Mouse (Mus musculus) retina, postnatal 1 day (tissue): ENCODE measurements at regions not wholly inside any gene's neighbourhood (a gene's known extent, or its start where the extent isn't known, plus 50 kb on each side); places are given as distances from the start of the nearest gene placed in this dataset.

ENCODE experiments used
- DNase-seq: peaks from one replicate; pipeline ENCODE4 v3.0.0-alpha.2; 2012

GRCm38 (mm10) chr9:68466671-68467070 lies 186.9 kb upstream of the Rora start:
- no peak for DNase-seq

DNA sequence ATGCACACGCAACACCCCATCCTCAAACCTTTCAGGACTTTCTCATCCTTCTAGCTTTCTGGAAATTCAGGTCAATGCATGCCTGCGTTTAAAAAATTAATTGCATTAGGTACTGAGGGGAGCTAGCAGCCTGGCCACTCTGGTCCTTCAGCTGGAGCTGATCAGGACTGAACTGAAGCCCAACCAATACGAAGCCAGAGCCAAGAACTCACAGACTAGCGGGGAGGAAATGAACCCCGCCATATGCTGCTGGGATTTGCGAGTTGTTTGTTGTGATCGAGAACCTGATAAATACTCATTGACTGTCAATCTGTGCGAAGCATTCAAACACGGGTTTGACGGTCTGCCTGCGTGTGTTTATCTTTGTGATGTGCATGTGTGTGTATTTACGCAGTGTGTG lies 177.2 kb upstream of the Rora start:
- peak; percentile 2 for DNase-seq

DNA sequence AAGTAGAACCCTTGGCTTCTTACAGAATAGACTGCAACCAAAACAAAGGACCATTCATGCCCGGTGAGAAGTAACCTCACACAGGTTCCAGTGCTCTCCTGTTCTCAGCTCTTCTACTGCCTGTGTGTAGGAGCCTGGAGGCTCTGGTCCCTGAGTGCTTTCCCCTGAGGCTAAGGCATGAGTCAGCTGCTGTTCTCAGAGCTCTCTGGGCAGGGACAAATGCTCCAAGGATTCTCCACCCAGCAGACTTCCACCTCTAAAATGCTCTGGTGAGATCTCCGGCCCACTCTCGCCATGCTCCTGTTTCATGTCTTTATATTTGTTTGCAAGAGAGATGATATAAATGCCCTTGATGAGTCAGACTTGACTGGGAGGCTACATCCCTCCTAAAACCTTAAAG lies 176.1 kb upstream of the Rora start:
- DNase-seq, result no peak

GRCm38 (mm10) chr9:68486646-68487045 lies 166.9 kb upstream of the Rora start:
- DNase-seq, result no peak

DNA sequence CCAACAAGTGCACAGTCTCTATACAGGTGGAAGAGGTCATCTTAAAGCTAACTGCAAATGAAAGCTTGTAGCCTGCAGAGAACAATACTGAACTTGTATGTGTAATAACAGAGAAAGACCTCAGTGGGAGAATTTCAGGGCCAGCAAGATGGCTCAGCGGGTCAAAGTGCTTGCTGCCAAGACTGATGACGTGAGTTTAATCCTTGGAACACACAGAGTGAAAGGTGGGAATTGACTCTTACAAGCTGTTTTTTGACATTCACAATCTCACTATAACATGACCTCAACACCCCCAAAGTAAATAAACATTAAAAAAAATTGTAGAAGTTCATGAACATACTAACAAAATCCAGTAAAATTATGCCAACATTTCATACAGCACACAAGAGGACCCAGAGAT lies 162.4 kb upstream of the Rora start:
- DNase-seq, result no peak

- no peak for DNase-seq
These were observed 132.4 kb upstream of the Rora start for GRCm38 (mm10) chr9:68521218-68521617.

DNA sequence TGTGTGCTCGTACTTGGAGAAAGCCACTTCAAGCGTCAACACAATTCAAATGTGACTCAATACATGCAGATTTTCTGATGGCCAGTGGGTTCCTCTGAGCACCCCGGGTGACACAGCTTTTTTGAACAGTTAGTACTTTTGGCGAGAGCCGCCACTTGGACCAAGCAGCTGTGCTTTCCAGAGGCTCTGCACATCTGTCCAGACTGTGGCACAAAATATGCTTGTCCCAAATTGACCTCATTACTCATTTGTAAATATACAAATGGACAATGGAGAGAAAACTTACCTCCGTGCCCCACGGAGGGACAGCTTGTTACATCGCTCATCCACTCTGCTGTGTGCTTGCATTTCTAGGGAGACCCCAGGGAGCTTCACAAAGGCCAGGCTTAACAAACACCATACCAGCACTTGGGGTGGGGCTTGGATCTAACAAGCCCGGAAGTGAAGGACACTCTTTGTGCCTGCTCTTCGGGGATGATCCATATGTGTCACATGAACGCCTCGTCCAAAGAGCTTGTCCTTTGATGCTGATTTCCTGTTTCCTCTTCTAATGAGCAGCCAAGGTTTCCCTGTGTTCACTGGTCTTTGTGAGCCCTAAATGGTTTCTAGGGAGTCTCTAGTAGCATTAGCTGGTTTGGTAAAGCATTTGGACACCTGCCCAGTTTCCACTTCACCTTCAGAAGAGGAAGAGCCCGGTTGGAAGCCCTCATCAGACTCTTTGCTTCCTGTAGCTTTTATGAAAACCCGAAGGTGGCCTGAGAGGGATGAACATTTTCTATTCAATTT lies 91.6 kb upstream of the Rora start:
- DNase-seq, result peak; percentile 23

DNA sequence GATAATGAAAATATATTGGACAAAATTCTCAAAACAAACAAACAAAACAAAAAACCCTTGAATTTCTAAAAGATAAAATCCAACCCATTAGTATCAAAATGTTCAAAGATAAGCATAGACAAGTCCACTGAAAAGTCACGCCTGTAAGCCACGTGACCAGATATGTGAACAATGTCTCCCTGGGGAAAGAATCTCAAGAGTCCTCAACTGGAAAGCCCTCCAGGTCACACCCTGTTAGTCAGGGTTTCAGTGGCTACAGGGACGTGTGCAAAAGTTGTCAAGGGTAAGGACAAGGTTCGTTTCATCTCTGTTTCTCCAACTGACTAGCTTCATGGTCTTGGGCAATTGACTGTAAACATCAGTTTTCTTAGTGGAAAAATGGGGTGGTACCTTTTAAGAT lies 90.4 kb upstream of the Rora start:
- no peak for DNase-seq

GRCm38 (mm10) chr9:68585751-68586150 lies 67.8 kb upstream of the Rora start:
- DNase-seq, result no peak

DNA sequence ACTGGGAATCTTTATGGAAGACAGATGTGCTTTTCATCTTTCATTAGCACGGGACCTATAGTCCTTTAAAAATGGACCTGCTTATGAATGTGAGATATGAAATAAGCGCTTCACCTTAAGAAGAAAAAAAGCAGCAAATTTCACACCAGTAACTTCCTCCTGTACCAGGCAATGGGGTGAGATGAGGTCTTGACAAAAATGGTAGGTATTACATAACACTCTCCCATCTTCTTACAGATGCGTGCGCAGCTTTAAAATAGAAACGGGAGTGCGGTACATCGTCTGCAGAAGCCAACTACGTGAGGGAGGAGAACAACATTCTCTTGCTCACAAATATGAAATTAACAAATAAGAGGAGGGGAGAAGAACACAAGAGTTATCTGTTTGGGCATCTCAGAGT lies 62.6 kb upstream of the Rora start:
- DNase-seq, result no peak

DNA sequence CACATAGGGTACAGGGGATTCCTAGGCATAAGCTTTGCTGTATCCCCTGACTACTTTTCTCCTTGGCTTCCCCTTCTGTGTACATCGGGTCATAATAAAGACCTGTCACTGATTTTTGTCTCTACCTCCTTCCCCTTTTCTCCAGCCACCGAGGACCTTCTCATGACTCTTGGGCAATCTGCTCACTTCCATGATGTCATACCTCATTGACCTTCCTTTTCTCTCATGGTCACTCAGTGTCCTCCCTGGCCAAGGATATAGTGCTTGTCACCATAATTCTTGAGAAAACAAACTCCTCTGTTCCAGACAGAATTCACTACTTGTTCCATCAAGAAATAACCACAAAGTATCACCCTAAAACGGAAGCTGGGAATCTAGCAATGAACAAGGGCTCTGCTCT lies 60.6 kb upstream of the Rora start:
- no peak for DNase-seq

GRCm38 (mm10) chr9:68594586-68594985 lies 59.0 kb upstream of the Rora start:
- no peak for DNase-seq
